Mouse (Mus musculus) megakaryocyte, embryonic 14.5 days (primary cell): ENCODE measurements around the gene Nin.

Experiments
- FLI1 ChIP-seq: IDR thresholded peaks from 2 replicates; pipeline ENCODE4 v1.6.1; 2012; ENCODE audit warnings: low read length, inconsistent platforms, mixed read lengths
- GATA1 ChIP-seq: IDR thresholded peaks from 3 replicates; pipeline ENCODE4 v1.6.1; 2012; ENCODE audit warnings: mixed read lengths, low read length, inconsistent platforms, borderline replicate concordance

DNA sequence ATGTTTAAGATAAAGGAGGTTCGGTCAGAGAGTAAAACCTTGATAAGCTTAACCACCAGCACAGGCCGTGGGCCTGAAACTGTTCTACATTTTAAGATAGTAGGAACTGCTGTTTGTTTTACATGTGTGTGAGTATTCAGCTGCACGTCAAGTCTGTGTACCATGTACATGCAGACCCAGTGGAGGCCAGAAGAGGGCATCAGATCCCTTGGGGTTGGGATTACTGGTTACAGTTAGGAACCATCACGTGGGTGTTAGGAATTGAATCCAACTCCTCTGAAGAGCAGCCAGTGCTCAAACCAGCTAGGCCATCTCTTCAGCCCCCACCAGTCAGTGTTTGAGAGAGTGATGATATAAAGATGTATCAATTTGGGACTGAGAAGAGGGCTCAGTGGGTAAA lies 151.0 kb downstream of the Nin start:
- no peak for TF ChIP-seq GATA1
- no peak for TF ChIP-seq FLI1
